8 mouse cellular contexts compared by ENCODE assay signal in genomic region chr2:90678256-90679060, GRCm38 (mm10). TPM values are rescaled to one million over a fixed set of nuclear protein-coding genes. Genes with fewer than 3 reads are reported as not detected.
A peak's percentile ranks its signal among the peaks of the same experiment; 100 is the strongest.
DNase-seq lines count a peak whose midpoint lies in the region; ATAC-seq and TF ChIP-seq lines count a peak whose summit lies in the region.

No protein-coding gene starts in this region.

- 0 out of 2 replicates have a peak, but pooled peaks cover 6% of the 10 kb centered on the region for H3K4me1 ChIP-seq in embryonic facial prominence, embryonic 14.5 days (ENCODE audit: control insufficient read depth, insufficient read depth, low read length)
- H3K4me1 ChIP-seq in intestine, embryonic 16.5 days (ENCODE audit: control insufficient read depth, insufficient read depth, low read length), result peaks cover 11% of the 10 kb centered on the region
- peaks cover 20% of the 10 kb centered on the region for H3K4me1 ChIP-seq in midbrain, embryonic 16.5 days (ENCODE audit: control insufficient read depth, insufficient read depth, low read length)

- peak overlapping the region; percentile 63 for H3K4me2 ChIP-seq in embryonic facial prominence, embryonic 14.5 days (ENCODE audit: low read depth, low read length)
- H3K4me2 ChIP-seq in intestine, embryonic 16.5 days (ENCODE audit: low read depth, low read length), result peak overlapping the region; percentile 66
- peak overlapping the region; percentile 72 for H3K4me2 ChIP-seq in midbrain, embryonic 16.5 days (ENCODE audit: low read length)

- H3K4me3 ChIP-seq in embryonic facial prominence, embryonic 14.5 days (ENCODE audit: low read depth, low read length), result peak overlapping the region; percentile 84
- H3K4me3 ChIP-seq in intestine, embryonic 16.5 days (ENCODE audit: low read length), result peak overlapping the region; percentile 94
- peak overlapping the region; percentile 69 for H3K4me3 ChIP-seq in midbrain, embryonic 16.5 days (ENCODE audit: low read depth, low read length)

- in situ Hi-C loops in Patski (cut with MboI; ENCODE audit: low pct_unique_long_range_greater_than_20kb), result loop anchor here (5.0 kb wide), 1 partner anchor 96 kb away; the partner anchor contains the start of gene Ptprj

- CTCF ChIA-PET in Patski (lab: Charles Lee), result interaction anchor here (0.8 to 1.7 kb wide), 3 partner anchors 9 to 204 kb away, joined by 3 to 4 read pairs (median 3); no protein-coding TSS in a partner anchor

- no peaks in the 10 kb centered on the region for H3K9me3 ChIP-seq in embryonic facial prominence, embryonic 14.5 days (ENCODE audit: control insufficient read depth, low read length)
- no peaks in the 10 kb centered on the region for H3K9me3 ChIP-seq in intestine, embryonic 16.5 days (ENCODE audit: control insufficient read depth, low read length)
- no peaks in the 10 kb centered on the region for H3K9me3 ChIP-seq in midbrain, embryonic 16.5 days (replicated peaks; ENCODE audit: control insufficient read depth, low read length, poor library complexity, severe bottlenecking)

- H3K27ac ChIP-seq in embryonic facial prominence, embryonic 14.5 days (replicated peaks; ENCODE audit: low read depth, low read length), result peak overlapping the region; percentile 91
- H3K27ac ChIP-seq in intestine, embryonic 16.5 days (ENCODE audit: low read length), result peak overlapping the region; percentile 97
- H3K27ac ChIP-seq in midbrain, embryonic 16.5 days (ENCODE audit: low read length), result peak overlapping the region; percentile 91

- peaks cover 10% of the 10 kb centered on the region for H3K36me3 ChIP-seq in embryonic facial prominence, embryonic 14.5 days (ENCODE audit: control insufficient read depth, insufficient read depth, low read length)
- no peaks in the 10 kb centered on the region for H3K36me3 ChIP-seq in intestine, embryonic 16.5 days (ENCODE audit: control insufficient read depth, insufficient read depth, low read length)
- H3K36me3 ChIP-seq in midbrain, embryonic 16.5 days (ENCODE audit: control insufficient read depth, insufficient read depth, low read length), result no peaks in the 10 kb centered on the region

- WGBS in embryonic facial prominence, embryonic 14.5 days, result 33% methylated on average over 25 of the region's 26 CpGs
- 31% methylated on average over 26 of the region's 26 CpGs for WGBS in intestine, embryonic 16.5 days
- 31% methylated on average over 26 of the region's 26 CpGs for WGBS in midbrain, embryonic 16.5 days

- intact Hi-C loops in left cerebral cortex, postnatal 4 days (cut with DNase I), result loop anchor here (5.0 kb wide), 1 partner anchor 201 kb away; no protein-coding TSS in a partner anchor

- H3K27me3 ChIP-seq in Patski, result no peaks in the 10 kb centered on the region
- H3K27me3 ChIP-seq in embryonic facial prominence, embryonic 14.5 days (replicated peaks; ENCODE audit: control insufficient read depth, insufficient read depth, low read length), result no peaks in the 10 kb centered on the region
- H3K27me3 ChIP-seq in intestine, embryonic 16.5 days (replicated peaks; ENCODE audit: control insufficient read depth, insufficient read depth, low read length), result no peaks in the 10 kb centered on the region
- H3K27me3 ChIP-seq in midbrain, embryonic 16.5 days (ENCODE audit: control insufficient read depth, insufficient read depth, low read depth, low read length), result no peaks in the 10 kb centered on the region

- POLR2A ChIA-PET in Patski (lab: Charles Lee), result no interaction called here

- peak; percentile 2 for DNase-seq in left cerebral cortex, postnatal 4 days
- no peak for DNase-seq in left cerebral cortex, adult 8-10 months (ENCODE audit: low spot score in 2 of 2)
- DNase-seq in Patski (ENCODE audit: low read depth, low spot score), result no peak
- DNase-seq in embryonic facial prominence, embryonic 14.5 days (ENCODE audit: low spot score), result peak; percentile 9
- DNase-seq in left cerebral cortex, adult 9 months (ENCODE audit: low spot score in 2 of 2), result no peak
- DNase-seq in spleen, adult 12 weeks (ENCODE audit: low spot score), result no peak

- peak overlapping the region; percentile 80 for H3K9ac ChIP-seq in embryonic facial prominence, embryonic 14.5 days (ENCODE audit: low read depth, low read length)
- peak overlapping the region; percentile 83 for H3K9ac ChIP-seq in intestine, embryonic 16.5 days (ENCODE audit: low read depth, low read length)
- peak overlapping the region; percentile 77 for H3K9ac ChIP-seq in midbrain, embryonic 16.5 days (ENCODE audit: low read depth, low read length)

- peak; percentile 47 for TF ChIP-seq CTCF in Patski (IDR thresholded peaks at IDR 0.05)

- ATAC-seq in Patski, result no peak
- peak; percentile 13; the same call in 1 of the 2 replicates for ATAC-seq in embryonic facial prominence, embryonic 14.5 days (ENCODE audit: low read depth)
- peak; percentile 39; the same call in 1 of the 2 replicates for ATAC-seq in intestine, embryonic 16.5 days
- peak; percentile 63 for ATAC-seq in midbrain, embryonic 16.5 days

RNA-seq across cellular contexts. Expression of gene Nup160, which starts 1.4 kb away (rescaled TPM):
- 10 to 100 TPM; 26.6 to 29.0 TPM for total RNA-seq in left cerebral cortex, postnatal 4 days (2021)
- total RNA-seq in left cerebral cortex, adult 8-10 months (2022), result 10 to 100 TPM; 19.2 to 25.0 (median 20.2) TPM
- polyA plus RNA-seq in Patski (2021), result 32.2 TPM
- 41.1 and 45.6 TPM in 2 replicates for polyA plus RNA-seq in embryonic facial prominence, embryonic 14.5 days (2014; fragmentation: Nextera tagmentation; extraction: Ambion mirVana)
- polyA plus RNA-seq in intestine, embryonic 16.5 days (2015; fragmentation: Nextera tagmentation; extraction: Ambion mirVana), result 34.2 and 36.1 TPM in 2 replicates
- 19.5 and 21.4 TPM in 2 replicates for polyA plus RNA-seq in midbrain, embryonic 16.5 days (2015; fragmentation: Nextera tagmentation; extraction: Ambion mirVana)

Comparison
In these comparisons a context has a peak if more than half of its experiments do, and no peak if none do; other contexts are left out.
1. DNase-seq: peak in left cerebral cortex, postnatal 4 days (single experiment) and embryonic facial prominence, embryonic 14.5 days (single experiment); none in left cerebral cortex, adult 8-10 months (0 of 2), Patski (single experiment), left cerebral cortex, adult 9 months (0 of 2) and spleen, adult 12 weeks (single experiment).
2. Peak in every context shown above with its lines, with median percentiles within 50 percentile points of each other: H3K27ac ChIP-seq, H3K4me2 ChIP-seq, H3K4me3 ChIP-seq and H3K9ac ChIP-seq.